28 mouse cellular contexts compared by ENCODE assay signal in genomic region chr9:94907020-94907610, GRCm38 (mm10).
A peak's percentile ranks its signal among the peaks of the same experiment; 100 is the strongest.
DNase-seq lines count a peak whose midpoint lies in the region; ATAC-seq lines count a peak whose summit lies in the region.
"Had no signal": no experiment of that assay in that cellular context is flagged by ENCODE, and none has a peak within 500 bp of the region (broad histone marks: within the 10 kb centered on the region; RNA-seq: fewer than 3 reads in every experiment).

No protein-coding gene starts in this region.

- peaks cover 15% of the 10 kb centered on the region for H3K4me1 ChIP-seq in heart, embryonic 13.5 days
- H3K4me1 ChIP-seq: embryonic facial prominence, embryonic 10.5 days; embryonic facial prominence, embryonic 15.5 days; forebrain, embryonic 12.5 days; hindbrain, embryonic 12.5 days; intestine, embryonic 15.5 days; liver, embryonic 12.5 days; midbrain, embryonic 12.5 days had no signal

- H3K9ac ChIP-seq in heart, embryonic 13.5 days = no peak overlapping the region
- H3K9ac ChIP-seq: embryonic facial prominence, embryonic 15.5 days; forebrain, embryonic 12.5 days; forebrain, postnatal 0 days; hindbrain, embryonic 12.5 days; intestine, embryonic 15.5 days; liver, embryonic 12.5 days; liver, postnatal 0 days; midbrain, embryonic 12.5 days had no signal

- WGBS in heart, embryonic 13.5 days = 55% methylated on average over 4 of the region's 4 CpGs

- DNase-seq in heart, adult 8-10 months (ENCODE audit: low spot score) = no peak
- peak; percentile 45 to 54 for DNase-seq in cerebellum, adult 18-20 months
- DNase-seq in cerebellum, adult 9-11 months = peak; percentile 77
- peak; percentile 44 for DNase-seq in skeletal muscle tissue, adult 2 months (ENCODE audit: low read depth, low spot score)
- no peak for DNase-seq in adrenal gland, adult 8-10 months
- DNase-seq in right cerebral cortex, postnatal 36 days (ENCODE audit: low spot score in 2 of 2) = no peak
- DNase-seq: B cell, adult 2 months; forebrain, postnatal 0 days; heart, postnatal 36 days; kidney, adult 2 months; kidney, postnatal 36 days; left cerebral cortex, postnatal 4 days; liver, postnatal 0 days; right cerebral cortex, postnatal 14 days; spleen, adult 18-20 months; thymus, adult 18-20 months; thymus, postnatal 4 days had no signal

- H3K4me3 ChIP-seq in heart, embryonic 13.5 days = no peak overlapping the region
- H3K4me3 ChIP-seq: embryonic facial prominence, embryonic 10.5 days; embryonic facial prominence, embryonic 15.5 days; forebrain, embryonic 12.5 days; heart, embryonic 10.5 days; hindbrain, embryonic 12.5 days; intestine, embryonic 15.5 days; liver, embryonic 12.5 days; midbrain, embryonic 12.5 days had no signal

- no peaks in the 10 kb centered on the region for H3K36me3 ChIP-seq in heart, embryonic 13.5 days
- H3K36me3 ChIP-seq: embryonic facial prominence, embryonic 10.5 days; embryonic facial prominence, embryonic 15.5 days; forebrain, embryonic 12.5 days; heart, embryonic 10.5 days; hindbrain, embryonic 12.5 days; intestine, embryonic 15.5 days; liver, embryonic 12.5 days; midbrain, embryonic 12.5 days had no signal

- H3K27me3 ChIP-seq in heart, embryonic 13.5 days (replicated peaks) = no peaks in the 10 kb centered on the region
- H3K27me3 ChIP-seq: embryonic facial prominence, embryonic 15.5 days; forebrain, embryonic 12.5 days; hindbrain, embryonic 12.5 days; intestine, embryonic 15.5 days; liver, embryonic 12.5 days; midbrain, embryonic 12.5 days had no signal

- H3K27ac ChIP-seq in heart, embryonic 13.5 days (replicated peaks) = peak overlapping the region; percentile 16; the same call in 1 of the 2 replicates
- H3K27ac ChIP-seq: embryonic facial prominence, embryonic 10.5 days; embryonic facial prominence, embryonic 15.5 days; forebrain, embryonic 12.5 days; heart, embryonic 10.5 days; hindbrain, embryonic 12.5 days; hindbrain, postnatal 0 days; intestine, embryonic 15.5 days; liver, embryonic 12.5 days; midbrain, embryonic 12.5 days had no signal

- ATAC-seq in heart, embryonic 13.5 days (ENCODE audit: extremely low read depth, insufficient number of reproducible peaks, low FRiP score, low TSS enrichment) = no peak
- ATAC-seq: activated CD4-positive, CD25-positive, alpha-beta regulatory T cell, adult 4 months; forebrain, postnatal 0 days; hindbrain, postnatal 0 days; intestine, embryonic 15.5 days; liver, embryonic 12.5 days; liver, postnatal 0 days had no signal

- H3K4me2 ChIP-seq in heart, embryonic 13.5 days = no peak overlapping the region
- H3K4me2 ChIP-seq: embryonic facial prominence, embryonic 15.5 days; forebrain, embryonic 12.5 days; hindbrain, embryonic 12.5 days; intestine, embryonic 15.5 days; liver, embryonic 12.5 days; midbrain, embryonic 12.5 days had no signal

- no peaks in the 10 kb centered on the region for H3K9me3 ChIP-seq in heart, embryonic 13.5 days
- H3K9me3 ChIP-seq: embryonic facial prominence, embryonic 10.5 days; embryonic facial prominence, embryonic 15.5 days; forebrain, embryonic 12.5 days; heart, embryonic 10.5 days; hindbrain, embryonic 12.5 days; intestine, embryonic 15.5 days; liver, embryonic 12.5 days; midbrain, embryonic 12.5 days had no signal

Comparison
In these comparisons a context has a peak if more than half of its experiments do, and no peak if none do; other contexts are left out.
1. DNase-seq: peak in cerebellum, adult 18-20 months (2 of 2), cerebellum, adult 9-11 months (single experiment) and skeletal muscle tissue, adult 2 months (single experiment); none in heart, adult 8-10 months (single experiment), adrenal gland, adult 8-10 months (single experiment) and right cerebral cortex, postnatal 36 days (0 of 2).